Mouse (Mus musculus): ENCODE data around the gene Jazf1.

The Jazf1 gene

GRCm38 (mm10) chr6:52851019-52851418, 217.4 kb downstream of the Jazf1 start:
- no peak for DNase-seq (ENCODE audit: low spot score)

- no peak for DNase-seq (ENCODE audit: low spot score)
Observed at GRCm38 (mm10) chr6:52848199-52848598, 220.2 kb downstream of the Jazf1 start.

GRCm38 (mm10) chr6:52846314-52846713, 222.1 kb downstream of the Jazf1 start:
- no peak for DNase-seq (ENCODE audit: low spot score)

- DNase-seq (ENCODE audit: low spot score) = no peak
Observed at GRCm38 (mm10) chr6:52844741-52845140, 223.7 kb downstream of the Jazf1 start.

GRCm38 (mm10) chr6:52843027-52843426, 225.4 kb downstream of the Jazf1 start:
- DNase-seq (ENCODE audit: low spot score) = no peak

GRCm38 (mm10) chr6:52842598-52842997, 225.8 kb downstream of the Jazf1 start:
- DNase-seq (ENCODE audit: low spot score) = no peak

GRCm38 (mm10) chr6:52841611-52842010, 226.8 kb downstream of the Jazf1 start:
- DNase-seq (ENCODE audit: low spot score) = no peak

GRCm38 (mm10) chr6:52840589-52841044, 227.8 kb downstream of the Jazf1 start:
- no peak for DNase-seq (ENCODE audit: low spot score)

- DNase-seq (ENCODE audit: low spot score) = peak; percentile 59
Observed at GRCm38 (mm10) chr6:52838691-52839090, 229.7 kb downstream of the Jazf1 start.

- DNase-seq (ENCODE audit: low spot score) = no peak
Observed at GRCm38 (mm10) chr6:52837792-52838191, 230.6 kb downstream of the Jazf1 start.

GRCm38 (mm10) chr6:52836201-52836950, 232.1 kb downstream of the Jazf1 start:
- no peak for DNase-seq (ENCODE audit: low spot score)

GRCm38 (mm10) chr6:52827752-52828277, 240.6 kb downstream of the Jazf1 start:
- no peak for DNase-seq (ENCODE audit: low spot score)

GRCm38 (mm10) chr6:52825535-52825934, 242.9 kb downstream of the Jazf1 start:
- no peak for DNase-seq (ENCODE audit: low spot score)

- DNase-seq (ENCODE audit: low spot score) = no peak
Observed at GRCm38 (mm10) chr6:52824977-52825482, 243.4 kb downstream of the Jazf1 start.

GRCm38 (mm10) chr6:52823064-52823463, 245.4 kb downstream of the Jazf1 start:
- no peak for DNase-seq (ENCODE audit: low spot score)

- no peak for DNase-seq (ENCODE audit: low spot score)
Observed at GRCm38 (mm10) chr6:52822625-52823024, 245.8 kb downstream of the Jazf1 start.

- no peak for DNase-seq (ENCODE audit: low spot score)
Observed at GRCm38 (mm10) chr6:52819353-52819752, 249.1 kb downstream of the Jazf1 start.

GRCm38 (mm10) chr6:52818041-52818440, 250.4 kb downstream of the Jazf1 start:
- no peak for DNase-seq (ENCODE audit: low spot score)

GRCm38 (mm10) chr6:52817203-52817874, 251.1 kb downstream of the Jazf1 start:
- no peak for DNase-seq (ENCODE audit: low spot score)

GRCm38 (mm10) chr6:52805237-52805856, 263.1 kb downstream of the Jazf1 start:
- DNase-seq (ENCODE audit: low spot score) = no peak

GRCm38 (mm10) chr6:52802181-52802580, 266.2 kb downstream of the Jazf1 start:
- no peak for DNase-seq (ENCODE audit: low spot score)

GRCm38 (mm10) chr6:52797252-52797800, 271.1 kb downstream of the Jazf1 start:
- DNase-seq (ENCODE audit: low spot score) = no peak
